In genomic region chr11:96642173-96643140, GRCm38 (mm10) we compare ENCODE assay signal across 9 mouse cellular contexts.
DNase-seq lines count a peak whose midpoint lies in the region; ATAC-seq and TF ChIP-seq lines count a peak whose summit lies in the region.
"Had no signal": no experiment of that assay in that cellular context is flagged by ENCODE, and none has a peak within 500 bp of the region (broad histone marks: within the 10 kb centered on the region; RNA-seq: fewer than 3 reads in every experiment).

No protein-coding gene starts in this region.

- 62% methylated on average over 17 of the region's 17 CpGs for WGBS in heart, postnatal 0 days

- H3K27me3 ChIP-seq in heart, postnatal 0 days (ENCODE audit: control insufficient read depth, insufficient read depth, low read length): no peaks in the 10 kb centered on the region

- no peak overlapping the region for H3K4me3 ChIP-seq in heart, postnatal 0 days (ENCODE audit: low read depth, low read length)

- H3K9me3 ChIP-seq in heart, postnatal 0 days (replicated peaks; ENCODE audit: control insufficient read depth, low read length): no peaks in the 10 kb centered on the region

- H3K4me2 ChIP-seq in heart, postnatal 0 days (ENCODE audit: low read depth, low read length): no peak overlapping the region

- TF ChIP-seq CTCF in heart, postnatal 0 days (IDR thresholded peaks at IDR 0.05; ENCODE audit: low read depth): no peak

- peaks cover 6% of the 10 kb centered on the region for H3K4me1 ChIP-seq in heart, postnatal 0 days (ENCODE audit: control insufficient read depth, insufficient read depth)

- no peak overlapping the region for H3K9ac ChIP-seq in heart, postnatal 0 days (replicated peaks; ENCODE audit: low read depth, low read length)

- DNase-seq in heart, postnatal 0 days (ENCODE audit: low spot score): peak; percentile 26
- DNase-seq in heart, adult 8-10 months (ENCODE audit: low spot score): no peak
- peak; percentile 40 to 55 for DNase-seq in kidney, postnatal 4 days
- peak; percentile 29 for DNase-seq in neural tube, embryonic 10.5 days (ENCODE audit: extremely low spot score, low spot score)
- DNase-seq in adrenal gland, postnatal 25 days: no peak
- no peak for DNase-seq in cerebellum, adult 8-10 months
- DNase-seq: cerebellum, adult 11 months had no signal

- peak; percentile 49 for ATAC-seq in heart, postnatal 0 days (ENCODE audit: insufficient read depth, low read depth)
- peak; percentile 88 for ATAC-seq in common myeloid progenitor, adult 5-6 weeks (replicated peaks; ENCODE audit: low read depth, poor library complexity, severe bottlenecking)
- ATAC-seq in inflammation-experienced regulatory T-cells, adult 6 months: no peak

- TF ChIP-seq EP300 in heart, postnatal 0 days (IDR thresholded peaks at IDR 0.05; ENCODE audit: low read depth): peak; percentile 90; the same call in 1 of the 2 replicates

- H3K27ac ChIP-seq in heart, postnatal 0 days (ENCODE audit: low read depth): peak overlapping the region; percentile 65

- H3K36me3 ChIP-seq in heart, postnatal 0 days (replicated peaks; ENCODE audit: control insufficient read depth, insufficient read depth, low read length): no peaks in the 10 kb centered on the region

Comparison
In these comparisons a context has a peak if more than half of its experiments do, and no peak if none do; other contexts are left out.
1. DNase-seq: peak in heart, postnatal 0 days (single experiment), kidney, postnatal 4 days (2 of 2) and neural tube, embryonic 10.5 days (single experiment); none in heart, adult 8-10 months (single experiment), adrenal gland, postnatal 25 days (single experiment) and cerebellum, adult 8-10 months (single experiment).